Mouse (Mus musculus): ENCODE data around the gene Tmem215. TPM values are rescaled to one million over a fixed set of nuclear protein-coding genes. Genes with fewer than 3 reads are reported as not detected.

Gene Tmem215
- polyA plus RNA-seq, 1 experiment from 2014 or later = 0.07 TPM

- Histone ChIP-seq H3K4me3 (replicated peaks) (no peak overlapping the region), H3K27ac (replicated peaks) (no peak overlapping the region), H3K36me3 (replicated peaks) (no peaks in the 10 kb centered on the region), H3K4me1 (replicated peaks) (no peaks in the 10 kb centered on the region), H3K9me3 (replicated peaks) (no peaks in the 10 kb centered on the region), H3K4me2 (no peak overlapping the region), H3K9ac (no peak overlapping the region), H3K27me3 (no peaks in the 10 kb centered on the region)
- 84% methylated on average over 5 of the region's 5 CpGs for WGBS (ENCODE audit: insufficient replicate concordance)
- no peak for ATAC-seq (ENCODE audit: insufficient read depth)
Measured at GRCm38 (mm10) chr4:40496828-40497227, 24.8 kb downstream of the Tmem215 start.

- Histone ChIP-seq H3K9me3 (replicated peaks) (no peaks in the 10 kb centered on the region), H3K4me2 (no peak overlapping the region), H3K4me3 (replicated peaks) (no peak overlapping the region), H3K27ac (replicated peaks) (no peak overlapping the region), H3K27me3 (no peaks in the 10 kb centered on the region), H3K4me1 (replicated peaks) (no peaks in the 10 kb centered on the region), H3K9ac (no peak overlapping the region), H3K36me3 (replicated peaks) (no peaks in the 10 kb centered on the region)
- 67% methylated on average over 11 of the region's 11 CpGs for WGBS (ENCODE audit: insufficient replicate concordance)
- ATAC-seq (ENCODE audit: insufficient read depth) = no peak
Measured at GRCm38 (mm10) chr4:40499812-40500591, 28.0 kb downstream of the Tmem215 start.

- Histone ChIP-seq H3K4me1 (replicated peaks) (no peaks in the 10 kb centered on the region), H3K27me3 (no peaks in the 10 kb centered on the region), H3K4me2 (no peak overlapping the region), H3K9me3 (replicated peaks) (no peaks in the 10 kb centered on the region), H3K36me3 (replicated peaks) (no peaks in the 10 kb centered on the region), H3K9ac (no peak overlapping the region), H3K27ac (replicated peaks) (no peak overlapping the region), H3K4me3 (replicated peaks) (no peak overlapping the region)
- 52% methylated on average over 3 of the region's 3 CpGs for WGBS (ENCODE audit: insufficient replicate concordance)
- no peak for ATAC-seq (ENCODE audit: insufficient read depth)
Measured at GRCm38 (mm10) chr4:40502459-40502858, 30.5 kb downstream of the Tmem215 start.

GRCm38 (mm10) chr4:40509534-40509933, 37.6 kb downstream of the Tmem215 start:
- H3K9me3 ChIP-seq (replicated peaks) = no peaks in the 10 kb centered on the region
- no peaks in the 10 kb centered on the region for H3K36me3 ChIP-seq (replicated peaks)
- no peak overlapping the region for H3K9ac ChIP-seq
- H3K27me3 ChIP-seq = no peaks in the 10 kb centered on the region
- no peak for ATAC-seq (ENCODE audit: insufficient read depth)
- H3K27ac ChIP-seq (replicated peaks) = no peak overlapping the region
- WGBS (ENCODE audit: insufficient replicate concordance) = 77% methylated on average over 16 of the region's 16 CpGs
- no peak overlapping the region for H3K4me2 ChIP-seq
- H3K4me1 ChIP-seq (replicated peaks) = no peaks in the 10 kb centered on the region
- no peak overlapping the region for H3K4me3 ChIP-seq (replicated peaks)

- Histone ChIP-seq H3K9me3 (replicated peaks) (no peaks in the 10 kb centered on the region), H3K4me3 (replicated peaks) (no peak overlapping the region), H3K4me1 (replicated peaks) (no peaks in the 10 kb centered on the region), H3K27ac (replicated peaks) (no peak overlapping the region), H3K27me3 (no peaks in the 10 kb centered on the region), H3K36me3 (replicated peaks) (no peaks in the 10 kb centered on the region), H3K4me2 (no peak overlapping the region), H3K9ac (no peak overlapping the region)
- ATAC-seq (ENCODE audit: insufficient read depth) = no peak
- 54% methylated on average over 2 of the region's 2 CpGs for WGBS (ENCODE audit: insufficient replicate concordance)
Measured at GRCm38 (mm10) chr4:40513235-40513634, 41.3 kb downstream of the Tmem215 start.

- Histone ChIP-seq H3K27ac (replicated peaks) (no peak overlapping the region), H3K4me3 (replicated peaks) (no peak overlapping the region), H3K4me2 (no peak overlapping the region), H3K4me1 (replicated peaks) (no peaks in the 10 kb centered on the region), H3K27me3 (no peaks in the 10 kb centered on the region), H3K36me3 (replicated peaks) (no peaks in the 10 kb centered on the region), H3K9ac (no peak overlapping the region), H3K9me3 (replicated peaks) (0 out of 2 replicates have a peak, but pooled peaks cover 4% of the 10 kb centered on the region)
- WGBS (ENCODE audit: insufficient replicate concordance) = 76% methylated on average over 14 of the region's 14 CpGs
- no peak for ATAC-seq (ENCODE audit: insufficient read depth)
Measured at GRCm38 (mm10) chr4:40518545-40519324, 46.8 kb downstream of the Tmem215 start.

Other genes with a start within 250 kb of the Tmem215 start
- gene Ddx58, start 232.4 kb upstream of the Tmem215 start, polyA plus RNA-seq (2015; fragmentation: Nextera tagmentation; extraction: Ambion mirVana) = 4.5 and 5.0 TPM in 2 replicates
- 10.6 and 17.5 TPM in 2 replicates for gene Smim27, start 202.6 kb upstream of the Tmem215 start, polyA plus RNA-seq (2015; fragmentation: Nextera tagmentation; extraction: Ambion mirVana)
- 13.5 and 14.1 TPM in 2 replicates for gene Topors, start 202.3 kb upstream of the Tmem215 start, polyA plus RNA-seq (2015; fragmentation: Nextera tagmentation; extraction: Ambion mirVana)
- gene Ndufb6, start 192.8 kb upstream of the Tmem215 start, polyA plus RNA-seq (2015; fragmentation: Nextera tagmentation; extraction: Ambion mirVana) = 139 and 155 TPM in 2 replicates
- 8.2 and 8.5 TPM in 2 replicates for gene Aptx, start 231.0 kb downstream of the Tmem215 start, polyA plus RNA-seq (2015; fragmentation: Nextera tagmentation; extraction: Ambion mirVana)
- gene Dnaja1, start 250.0 kb downstream of the Tmem215 start, polyA plus RNA-seq (2015; fragmentation: Nextera tagmentation; extraction: Ambion mirVana) = 121 and 130 TPM in 2 replicates